Mouse (Mus musculus) erythroblast, embryonic 14.5 days (primary cell): Measurements from ENCODE around the gene Prpf40b.

Experiments used
- GATA1 ChIP-seq: IDR thresholded peaks from 2 replicates; pipeline ENCODE4 v1.6.1; 2012; ENCODE audit warnings: low read length, inconsistent platforms, mixed read lengths
- TAL1 ChIP-seq: IDR thresholded peaks from 3 replicates; pipeline ENCODE4 v1.6.1; 2012; ENCODE audit warnings: low read length, inconsistent platforms, mixed read lengths

GRCm38 (mm10) chr15:99296213-99296612 is 1.3 kb downstream of the Prpf40b start:
- TF ChIP-seq GATA1: no peak
- TF ChIP-seq TAL1: no peak
